Mouse (Mus musculus) stomach, embryonic 14.5 days (tissue): ENCODE data around the gene Serinc5. TPM values are rescaled to one million over a fixed set of nuclear protein-coding genes. Genes with fewer than 3 reads are reported as not detected.

Source experiments
- ATAC-seq: fragments of 200-750 bp; cut with Nextera tagmentation; 2 replicates; pipeline ENCODE4 v1.8.0; 2017; ENCODE audit warnings: low read depth, moderate TSS enrichment; ENCODE audit not compliant: insufficient number of reproducible peaks, insufficient read depth, low FRiP score
- H3K27ac ChIP-seq: fragments of 300-500 bp; sonication (generic); 2 replicates; pipeline ENCODE4 v1.5.1; 2014; ENCODE audit warnings: mild to moderate bottlenecking, low read length, moderate library complexity, mixed read lengths
- H3K27me3 ChIP-seq: fragments of 300-500 bp; sonication (generic); 2 replicates; pipeline ENCODE4 v1.6.1; 2014; ENCODE audit warnings: low read length, control low read depth, mixed read lengths; ENCODE audit not compliant: control insufficient read depth, insufficient read depth
- H3K36me3 ChIP-seq: fragments of 300-500 bp; sonication (generic); 2 replicates; pipeline ENCODE4 v1.6.1; 2014; ENCODE audit warnings: mild to moderate bottlenecking, control low read depth, low read length, moderate library complexity, mixed read lengths; ENCODE audit not compliant: control insufficient read depth, insufficient read depth
- H3K4me1 ChIP-seq: fragments of 300-500 bp; sonication (generic); 2 replicates; pipeline ENCODE4 v1.6.1; 2014; ENCODE audit warnings: low read length, control low read depth, mixed read lengths; ENCODE audit not compliant: control insufficient read depth, insufficient read depth
- H3K4me2 ChIP-seq: fragments of 300-500 bp; sonication (generic); replicated peaks from 2 replicates; pipeline ENCODE4 v1.6.1; 2014; ENCODE audit warnings: low read depth, low read length, control low read depth
- H3K4me3 ChIP-seq: fragments of 300-500 bp; sonication (generic); 2 replicates; pipeline ENCODE4 v1.5.1; 2014; ENCODE audit warnings: low read depth, low read length, control low read depth
- H3K9ac ChIP-seq: fragments of 300-500 bp; sonication (generic); replicated peaks from 2 replicates; pipeline ENCODE4 v1.6.1; 2014; ENCODE audit warnings: low read depth, mild to moderate bottlenecking, control low read depth, low read length, moderate library complexity, mixed read lengths
- H3K9me3 ChIP-seq: fragments of 300-500 bp; sonication (generic); 2 replicates; pipeline ENCODE4 v1.6.1; 2016; ENCODE audit warnings: low read depth, low read length, control low read depth; ENCODE audit not compliant: control insufficient read depth
- WGBS: fragments of 180-500 bp; shearing (Covaris S2); extraction: QIAGEN DNeasy Blood & Tissue Kit; methylation state at CpG from one replicate; pipeline ENCODE4 v1.1.7; 2014; 5-methylcytosine and 5-hydroxymethylcytosine counted together
- polyA plus RNA-seq: library from polyadenylated mRNA; unstranded; fragments of >200 nt; fragmentation: Nextera tagmentation; extraction: Ambion mirVana; gene quantifications from 2 replicates; pipeline ENCODE4 v1.2.1, GENCODE M21; 2014

The Serinc5 gene
- polyA plus RNA-seq, 1 experiment from 2014 or later = 24.0 TPM

- WGBS = 12% methylated on average over 13 of the region's 13 CpGs
- H3K4me1 ChIP-seq = peaks cover 18% of the 10 kb centered on the region; the same call in 1 of the 2 replicates
- peak overlapping the region; percentile 76 for H3K9ac ChIP-seq
- H3K27ac ChIP-seq = peak overlapping the region; percentile 97
- peak overlapping the region; percentile 60 for H3K4me3 ChIP-seq
- no peaks in the 10 kb centered on the region for H3K27me3 ChIP-seq
- ATAC-seq = peak; percentile 66
- no peaks in the 10 kb centered on the region for H3K36me3 ChIP-seq
- peak overlapping the region; percentile 89 for H3K4me2 ChIP-seq
- H3K9me3 ChIP-seq = no peaks in the 10 kb centered on the region
Observed at GRCm38 (mm10) chr13:92609486-92610310, 1.2 kb upstream of the Serinc5 start.

GRCm38 (mm10) chr13:92611254-92611784, 428 bp downstream of the Serinc5 start:
- Histone ChIP-seq H3K27me3 (no peaks in the 10 kb centered on the region), H3K27ac (peak overlapping the region; percentile 97), H3K4me3 (peak overlapping the region; percentile 60), H3K4me2 (peak overlapping the region; percentile 89), H3K36me3 (no peaks in the 10 kb centered on the region), H3K9ac (peak overlapping the region; percentile 57), H3K4me1 (peaks cover 18% of the 10 kb centered on the region; the same call in 1 of the 2 replicates), H3K9me3 (no peaks in the 10 kb centered on the region)
- peak; percentile 24; the same call in 1 of the 2 replicates for ATAC-seq
- WGBS = 0% methylated on average over 32 of the region's 43 CpGs

GRCm38 (mm10) chr13:92611917-92612316, 1.0 kb downstream of the Serinc5 start:
- no peak for ATAC-seq
- H3K4me3 ChIP-seq = peak overlapping the region; percentile 60
- H3K4me1 ChIP-seq = peaks cover 18% of the 10 kb centered on the region; the same call in 1 of the 2 replicates
- WGBS = 5% methylated on average over 7 of the region's 7 CpGs
- no peaks in the 10 kb centered on the region for H3K27me3 ChIP-seq
- peak overlapping the region; percentile 89 for H3K4me2 ChIP-seq
- no peak overlapping the region for H3K27ac ChIP-seq
- H3K9me3 ChIP-seq = no peaks in the 10 kb centered on the region
- peak overlapping the region; percentile 57 for H3K9ac ChIP-seq
- H3K36me3 ChIP-seq = no peaks in the 10 kb centered on the region

- H3K27me3 ChIP-seq = no peaks in the 10 kb centered on the region
- no peak overlapping the region for H3K27ac ChIP-seq
- H3K36me3 ChIP-seq = no peaks in the 10 kb centered on the region
- H3K9me3 ChIP-seq = no peaks in the 10 kb centered on the region
- H3K9ac ChIP-seq = no peak overlapping the region
- 60% methylated on average over 5 of the region's 5 CpGs for WGBS
- ATAC-seq = no peak
- H3K4me3 ChIP-seq = no peak overlapping the region; the same call in 1 of the 2 replicates
- H3K4me2 ChIP-seq = peak overlapping the region; percentile 89
- peaks cover 18% of the 10 kb centered on the region; the same call in 1 of the 2 replicates for H3K4me1 ChIP-seq
Observed at GRCm38 (mm10) chr13:92613094-92613493, 2.2 kb downstream of the Serinc5 start.

GRCm38 (mm10) chr13:92615201-92615600, 4.3 kb downstream of the Serinc5 start:
- no peak for ATAC-seq
- Histone ChIP-seq H3K9me3 (no peaks in the 10 kb centered on the region), H3K27me3 (no peaks in the 10 kb centered on the region), H3K36me3 (no peaks in the 10 kb centered on the region), H3K27ac (no peak overlapping the region), H3K9ac (no peak overlapping the region), H3K4me2 (no peak overlapping the region), H3K4me1 (peaks cover 14% of the 10 kb centered on the region; the same call in 1 of the 2 replicates), H3K4me3 (no peak overlapping the region)
- WGBS = 86% methylated on average over 5 of the region's 5 CpGs

GRCm38 (mm10) chr13:92616459-92616858, 5.6 kb downstream of the Serinc5 start:
- Histone ChIP-seq H3K27ac (no peak overlapping the region), H3K4me2 (no peak overlapping the region), H3K9ac (no peak overlapping the region), H3K36me3 (no peaks in the 10 kb centered on the region), H3K4me3 (no peak overlapping the region), H3K4me1 (peaks cover 14% of the 10 kb centered on the region; the same call in 1 of the 2 replicates), H3K9me3 (no peaks in the 10 kb centered on the region), H3K27me3 (no peaks in the 10 kb centered on the region)
- WGBS = 90% methylated on average over 8 of the region's 8 CpGs
- no peak for ATAC-seq

- no peak for ATAC-seq
- 100% methylated on average over 1 of the region's 1 CpGs for WGBS
- Histone ChIP-seq H3K4me2 (no peak overlapping the region), H3K4me1 (no peaks in the 10 kb centered on the region), H3K27ac (no peak overlapping the region), H3K9ac (no peak overlapping the region), H3K36me3 (no peaks in the 10 kb centered on the region; the same call in 1 of the 2 replicates), H3K9me3 (no peaks in the 10 kb centered on the region), H3K27me3 (no peaks in the 10 kb centered on the region), H3K4me3 (no peak overlapping the region)
Observed at GRCm38 (mm10) chr13:92626196-92626595, 15.3 kb downstream of the Serinc5 start.

GRCm38 (mm10) chr13:92626725-92627124, 15.8 kb downstream of the Serinc5 start:
- H3K36me3 ChIP-seq = no peaks in the 10 kb centered on the region; the same call in 1 of the 2 replicates
- H3K4me3 ChIP-seq = no peak overlapping the region
- 94% methylated on average over 5 of the region's 5 CpGs for WGBS
- no peaks in the 10 kb centered on the region for H3K9me3 ChIP-seq
- H3K4me1 ChIP-seq = 0 out of 2 replicates have a peak, but pooled peaks cover under 1% of the 10 kb centered on the region
- no peak overlapping the region for H3K9ac ChIP-seq
- no peak overlapping the region for H3K27ac ChIP-seq
- H3K27me3 ChIP-seq = no peaks in the 10 kb centered on the region
- no peak overlapping the region for H3K4me2 ChIP-seq
- ATAC-seq = no peak
